Mouse (Mus musculus) MEL-GATA-1-ER (cell line): ENCODE results near the gene Rab36.

Source experiments
- DNase-seq: peaks from one replicate; pipeline ENCODE4 v3.0.0-alpha.2; 2012; ENCODE audit warnings: low read depth; ENCODE audit errors: extremely low read depth

Gene Rab36

GRCm38 (mm10) chr10:75068624-75069328, 31.9 kb downstream of the Rab36 start:
- no peak for DNase-seq

GRCm38 (mm10) chr10:75070281-75070976, 33.6 kb downstream of the Rab36 start:
- DNase-seq: no peak

GRCm38 (mm10) chr10:75075665-75076064, 38.8 kb downstream of the Rab36 start:
- DNase-seq: no peak

- DNase-seq: no peak
These were observed 41.6 kb downstream of the Rab36 start for GRCm38 (mm10) chr10:75078174-75079128.

- DNase-seq: no peak
These were observed 48.5 kb downstream of the Rab36 start for GRCm38 (mm10) chr10:75085330-75085729.

- no peak for DNase-seq
These were observed 51.6 kb downstream of the Rab36 start for GRCm38 (mm10) chr10:75088471-75088870.

GRCm38 (mm10) chr10:75091478-75092152, 54.8 kb downstream of the Rab36 start:
- no peak for DNase-seq

- DNase-seq: no peak
These were observed 56.6 kb downstream of the Rab36 start for GRCm38 (mm10) chr10:75093252-75093987.

GRCm38 (mm10) chr10:75094338-75094737, 57.5 kb downstream of the Rab36 start:
- no peak for DNase-seq

- DNase-seq: no peak
These were observed 58.4 kb downstream of the Rab36 start for GRCm38 (mm10) chr10:75095216-75095615.

- no peak for DNase-seq
These were observed 61.8 kb downstream of the Rab36 start for GRCm38 (mm10) chr10:75098446-75099183.

- no peak for DNase-seq
These were observed 63.4 kb downstream of the Rab36 start for GRCm38 (mm10) chr10:75100298-75100697.

GRCm38 (mm10) chr10:75103502-75103901, 66.6 kb downstream of the Rab36 start:
- no peak for DNase-seq
